Mouse (Mus musculus) cerebellum, adult 2 months (tissue): ENCODE measurements at regions not wholly inside any gene's neighbourhood (a gene's known extent, or its start where the extent isn't known, plus 50 kb on each side); places are given as distances from the start of the nearest gene placed in this dataset.

ENCODE experiments used
- CTCF ChIP-seq: fragments of 200-500 bp; IDR thresholded peaks from 2 replicates; pipeline ENCODE4 v1.5.1; 2011; ENCODE audit warnings: low read depth, mild to moderate bottlenecking, control low read depth, low read length, moderate library complexity, borderline replicate concordance; ENCODE audit not compliant: insufficient read depth
- POLR2A ChIP-seq: fragments of 200-500 bp; IDR thresholded peaks from 2 replicates; pipeline ENCODE4 v1.6.1; 2011; ENCODE audit warnings: low read length, control low read depth, borderline replicate concordance; ENCODE audit not compliant: insufficient read depth

DNA sequence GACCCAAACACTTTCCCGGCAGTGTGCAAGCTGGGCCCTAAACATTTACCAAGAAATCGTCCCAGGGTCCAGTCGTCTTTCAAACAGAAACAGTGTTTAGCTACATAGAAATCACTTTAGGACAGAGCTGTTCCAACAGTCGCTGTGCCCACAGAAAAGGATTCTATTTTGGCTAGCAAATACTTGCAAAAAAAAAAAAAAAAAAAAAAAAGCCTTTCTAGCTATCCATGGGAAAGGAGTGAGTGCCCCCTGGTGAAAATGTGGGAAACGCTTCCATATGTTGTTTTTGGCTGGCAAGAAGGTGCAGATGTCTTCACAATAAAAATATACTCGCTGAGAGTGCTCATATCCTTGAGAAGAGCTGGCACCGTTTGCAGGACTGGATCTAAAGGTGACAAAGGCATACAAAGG is 159.5 kb downstream of the Gm19935 start:
- no peak for TF ChIP-seq CTCF
- TF ChIP-seq POLR2A, result no peak
